ENCODE assay signal across 8 mouse cellular contexts in the genomic region with DNA sequence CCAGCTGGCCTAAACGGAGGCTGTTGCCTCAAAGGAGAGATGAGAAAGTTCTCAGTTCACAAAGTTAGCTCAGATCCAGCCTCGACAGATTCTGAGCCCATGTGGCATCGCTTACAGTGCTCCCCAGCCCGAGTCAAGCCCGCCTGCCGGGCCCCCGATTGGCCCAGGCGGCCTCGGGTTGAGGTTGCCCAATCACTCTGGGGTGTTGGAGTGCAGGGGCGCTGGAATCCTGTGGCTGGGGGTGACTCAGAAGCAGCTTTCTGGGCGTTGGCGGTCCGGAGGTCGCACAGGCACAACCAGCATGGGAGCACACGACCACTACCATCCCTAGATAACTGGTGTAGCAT. TPM values are rescaled to one million over a fixed set of nuclear protein-coding genes. Genes with fewer than 3 reads are reported as not detected.
DNase-seq lines count a peak whose midpoint lies in the region; ATAC-seq and TF ChIP-seq lines count a peak whose summit lies in the region.

No protein-coding gene starts in this region.

- H3K36me3 ChIP-seq in forebrain, postnatal 0 days (ENCODE audit: insufficient read depth), result no peaks in the 10 kb centered on the region
- no peaks in the 10 kb centered on the region for H3K36me3 ChIP-seq in hindbrain, embryonic 10.5 days
- H3K36me3 ChIP-seq in liver, adult 2 months (ENCODE audit: control insufficient read depth, insufficient read depth, low read length), result no peaks in the 10 kb centered on the region
- no peaks in the 10 kb centered on the region for H3K36me3 ChIP-seq in midbrain, embryonic 15.5 days (replicated peaks)

- WGBS in forebrain, postnatal 0 days, result under 1% methylated on average over 15 of the region's 15 CpGs
- WGBS in hindbrain, embryonic 10.5 days, result 0% methylated on average over 15 of the region's 15 CpGs
- WGBS in liver, adult 2 months, result 4% methylated on average over 15 of the region's 15 CpGs
- under 1% methylated on average over 15 of the region's 15 CpGs for WGBS in midbrain, embryonic 15.5 days

- no peaks in the 10 kb centered on the region for H3K27me3 ChIP-seq in forebrain, postnatal 0 days (ENCODE audit: insufficient read depth, low read length)
- no peaks in the 10 kb centered on the region for H3K27me3 ChIP-seq in hindbrain, embryonic 10.5 days (ENCODE audit: insufficient read depth, poor library complexity, severe bottlenecking)
- H3K27me3 ChIP-seq in liver, adult 2 months (ENCODE audit: control insufficient read depth, insufficient read depth, low read length), result no peaks in the 10 kb centered on the region
- H3K27me3 ChIP-seq in midbrain, embryonic 15.5 days (replicated peaks), result no peaks in the 10 kb centered on the region

- peak overlapping the region; percentile 60; the same call in 1 of the 2 replicates for H3K27ac ChIP-seq in forebrain, postnatal 0 days (ENCODE audit: low read depth, low read length)
- peak overlapping the region; percentile 96 for H3K27ac ChIP-seq in hindbrain, embryonic 10.5 days
- peak overlapping the region; percentile 60 for H3K27ac ChIP-seq in liver, adult 2 months (replicated peaks; ENCODE audit: insufficient read depth, low read depth, low read length)
- peak overlapping the region; percentile 64; the same call in 1 of the 2 replicates for H3K27ac ChIP-seq in midbrain, embryonic 15.5 days

- peak; percentile 62 for ATAC-seq in forebrain, postnatal 0 days
- ATAC-seq in midbrain, embryonic 15.5 days (replicated peaks), result no peak; the same call in 1 of the 2 replicates

- peak overlapping the region; percentile 76 for H3K4me2 ChIP-seq in forebrain, postnatal 0 days (ENCODE audit: low read depth)
- H3K4me2 ChIP-seq in midbrain, embryonic 15.5 days, result peak overlapping the region; percentile 68

- H3K79me2 ChIP-seq in liver, adult 2 months (ENCODE audit: control insufficient read depth, insufficient read depth, low read length), result no peaks in the 10 kb centered on the region; the same call in 1 of the 2 replicates

- peak; percentile 15 to 17 for DNase-seq in frontal cortex, postnatal 36 days (ENCODE audit: low spot score in 2 of 2)
- DNase-seq in frontal cortex, postnatal 25 days (ENCODE audit: low spot score in 2 of 2), result no peak
- peak; percentile 39 to 44 for DNase-seq in adrenal gland, adult 18-20 months (ENCODE audit: low spot score in 2 of 2)
- DNase-seq in forebrain, postnatal 0 days, result no peak
- no peak for DNase-seq in hindbrain, embryonic 10.5 days (ENCODE audit: low spot score)
- no peak for DNase-seq in liver, adult 2 months (ENCODE audit: extremely low read depth, low read depth, low spot score)
- peak; percentile 52 for DNase-seq in testis, postnatal 10 days (ENCODE audit: low spot score)

- H3K4me3 ChIP-seq in forebrain, postnatal 0 days (ENCODE audit: low read depth, low read length), result peak overlapping the region; percentile 66
- H3K4me3 ChIP-seq in hindbrain, embryonic 10.5 days, result peak overlapping the region; percentile 87
- peak overlapping the region; percentile 83 for H3K4me3 ChIP-seq in liver, adult 2 months (ENCODE audit: insufficient read depth, low read depth, low read length)
- peak overlapping the region; percentile 61 for H3K4me3 ChIP-seq in midbrain, embryonic 15.5 days

- no peaks in the 10 kb centered on the region for H3K9me3 ChIP-seq in forebrain, postnatal 0 days (ENCODE audit: low read length)
- H3K9me3 ChIP-seq in hindbrain, embryonic 10.5 days, result no peaks in the 10 kb centered on the region
- H3K9me3 ChIP-seq in midbrain, embryonic 15.5 days, result no peaks in the 10 kb centered on the region

- no peaks in the 10 kb centered on the region for H3K4me1 ChIP-seq in forebrain, postnatal 0 days (ENCODE audit: insufficient read depth)
- peaks cover 7% of the 10 kb centered on the region; the same call in 1 of the 2 replicates for H3K4me1 ChIP-seq in hindbrain, embryonic 10.5 days (replicated peaks)
- peaks cover 2% of the 10 kb centered on the region; the same call in 1 of the 2 replicates for H3K4me1 ChIP-seq in liver, adult 2 months (ENCODE audit: control insufficient read depth, insufficient read depth, low read length)
- H3K4me1 ChIP-seq in midbrain, embryonic 15.5 days, result peaks cover 4% of the 10 kb centered on the region

- TF ChIP-seq CTCF in forebrain, postnatal 0 days (IDR thresholded peaks at IDR 0.05; ENCODE audit: low read depth), result no peak
- no peak for TF ChIP-seq CTCF in liver, adult 2 months (IDR thresholded peaks at IDR 0.05; ENCODE audit: low read depth, low read length)

- no peak for TF ChIP-seq POLR2A in liver, adult 2 months (IDR thresholded peaks at IDR 0.05; ENCODE audit: extremely low read depth, insufficient read depth, low read length)

- peak overlapping the region; percentile 71 for H3K9ac ChIP-seq in forebrain, postnatal 0 days
- H3K9ac ChIP-seq in liver, adult 2 months (ENCODE audit: low read depth, low read length), result peak overlapping the region; percentile 80
- peak overlapping the region; percentile 67; the same call in 1 of the 2 replicates for H3K9ac ChIP-seq in midbrain, embryonic 15.5 days

RNA-seq across cellular contexts. Expression of a gene that starts 1.1 kb away (rescaled TPM):
- 1 to 10 TPM; 8.6 to 9.8 TPM for total RNA-seq in adrenal gland, adult 18-20 months (2021)
- 14.1 and 19.5 TPM in 2 replicates for total RNA-seq in forebrain, postnatal 0 days (2014; rRNA removed)
- 4.8 and 5.6 TPM in 2 replicates for polyA plus RNA-seq in forebrain, postnatal 0 days (2015; fragmentation: Nextera tagmentation; extraction: Ambion mirVana)
- 18.4 and 25.1 TPM in 2 replicates for polyA plus RNA-seq in hindbrain, embryonic 10.5 days (2016; fragmentation: Nextera tagmentation; extraction: Ambion mirVana)
- 12.5 and 15.2 TPM in 2 replicates for total RNA-seq in liver, adult 2 months (2014; rRNA removed)
- polyA plus RNA-seq in liver, adult 2 months (2012; rRNA removed), result 1.9 and 4.4 TPM in 2 replicates
- 7.5 and 7.6 TPM in 2 replicates for polyA plus RNA-seq in midbrain, embryonic 15.5 days (2015; fragmentation: Nextera tagmentation; extraction: Ambion mirVana)

Comparison
In these comparisons a context has a peak if more than half of its experiments do, and no peak if none do; other contexts are left out.
1. DNase-seq: peak in frontal cortex, postnatal 36 days (2 of 2), adrenal gland, adult 18-20 months (2 of 2) and testis, postnatal 10 days (single experiment); none in frontal cortex, postnatal 25 days (0 of 2), forebrain, postnatal 0 days (single experiment), hindbrain, embryonic 10.5 days (single experiment) and liver, adult 2 months (single experiment).
2. Peak in every context shown above with its lines, with median percentiles within 50 percentile points of each other: H3K27ac ChIP-seq, H3K4me3 ChIP-seq and H3K9ac ChIP-seq.